Mouse (Mus musculus) embryonic facial prominence, embryonic 15.5 days (tissue): ENCODE data around the gene Exoc3l4. TPM values are rescaled to one million over a fixed set of nuclear protein-coding genes. Genes with fewer than 3 reads are reported as not detected.

Experiments
- ATAC-seq: fragments of 200-750 bp; cut with Nextera tagmentation; 2 replicates; pipeline ENCODE4 v1.8.0; 2017; ENCODE audit warnings: low read depth, moderate TSS enrichment; ENCODE audit not compliant: insufficient number of reproducible peaks, low FRiP score, low TSS enrichment
- H3K27ac ChIP-seq: fragments of 300-500 bp; sonication (generic); replicated peaks from 2 replicates; pipeline ENCODE4 v1.5.1; 2015; ENCODE audit warnings: mild to moderate bottlenecking, inconsistent platforms
- H3K27me3 ChIP-seq: fragments of 300-500 bp; sonication (generic); 2 replicates; pipeline ENCODE4 v1.6.1; 2015; ENCODE audit warnings: inconsistent platforms
- H3K36me3 ChIP-seq: fragments of 300-500 bp; sonication (generic); 2 replicates; pipeline ENCODE4 v1.6.1; 2015; ENCODE audit warnings: mild to moderate bottlenecking, inconsistent platforms
- H3K4me1 ChIP-seq: fragments of 300-500 bp; sonication (generic); 2 replicates; pipeline ENCODE4 v1.6.1; 2015; ENCODE audit warnings: inconsistent platforms
- H3K4me2 ChIP-seq: fragments of 300-500 bp; sonication (generic); replicated peaks from 2 replicates; pipeline ENCODE4 v1.6.1; 2015; ENCODE audit warnings: mild to moderate bottlenecking, inconsistent platforms
- H3K4me3 ChIP-seq: fragments of 300-500 bp; sonication (generic); replicated peaks from 2 replicates; pipeline ENCODE4 v1.5.1; 2015; ENCODE audit warnings: mild to moderate bottlenecking, inconsistent platforms
- H3K9ac ChIP-seq: fragments of 300-500 bp; sonication (generic); 2 replicates; pipeline ENCODE4 v1.6.1; 2015; ENCODE audit warnings: inconsistent platforms
- H3K9me3 ChIP-seq: fragments of 300-500 bp; sonication (generic); replicated peaks from 2 replicates; pipeline ENCODE4 v1.6.1; 2016; ENCODE audit warnings: inconsistent platforms
- WGBS: fragments of 180-500 bp; shearing (Covaris S2); methylation state at CpG from one replicate; pipeline ENCODE4 v1.1.7; 2015; 5-methylcytosine and 5-hydroxymethylcytosine counted together
- polyA plus RNA-seq: library from polyadenylated mRNA; unstranded; fragments of >200 nt; fragmentation: Nextera tagmentation; extraction: Ambion mirVana; gene quantifications from 2 replicates; pipeline ENCODE4 v1.2.1, GENCODE M21; 2015

The Exoc3l4 gene
- polyA plus RNA-seq, 1 experiment from 2014 or later: 11.1 TPM

GRCm38 (mm10) chr12:111445161-111445889, 28.5 kb downstream of the Exoc3l4 start:
- H3K27ac ChIP-seq: no peak overlapping the region
- H3K36me3 ChIP-seq: no peaks in the 10 kb centered on the region
- H3K4me2 ChIP-seq: peak overlapping the region; percentile 48
- no peak overlapping the region for H3K9ac ChIP-seq
- no peak for ATAC-seq
- H3K9me3 ChIP-seq: no peaks in the 10 kb centered on the region
- 5% methylated on average over 52 of the region's 52 CpGs for WGBS
- H3K4me3 ChIP-seq: peak overlapping the region; percentile 27
- peaks cover 61% of the 10 kb centered on the region for H3K4me1 ChIP-seq
- peaks cover 89% of the 10 kb centered on the region for H3K27me3 ChIP-seq

DNA sequence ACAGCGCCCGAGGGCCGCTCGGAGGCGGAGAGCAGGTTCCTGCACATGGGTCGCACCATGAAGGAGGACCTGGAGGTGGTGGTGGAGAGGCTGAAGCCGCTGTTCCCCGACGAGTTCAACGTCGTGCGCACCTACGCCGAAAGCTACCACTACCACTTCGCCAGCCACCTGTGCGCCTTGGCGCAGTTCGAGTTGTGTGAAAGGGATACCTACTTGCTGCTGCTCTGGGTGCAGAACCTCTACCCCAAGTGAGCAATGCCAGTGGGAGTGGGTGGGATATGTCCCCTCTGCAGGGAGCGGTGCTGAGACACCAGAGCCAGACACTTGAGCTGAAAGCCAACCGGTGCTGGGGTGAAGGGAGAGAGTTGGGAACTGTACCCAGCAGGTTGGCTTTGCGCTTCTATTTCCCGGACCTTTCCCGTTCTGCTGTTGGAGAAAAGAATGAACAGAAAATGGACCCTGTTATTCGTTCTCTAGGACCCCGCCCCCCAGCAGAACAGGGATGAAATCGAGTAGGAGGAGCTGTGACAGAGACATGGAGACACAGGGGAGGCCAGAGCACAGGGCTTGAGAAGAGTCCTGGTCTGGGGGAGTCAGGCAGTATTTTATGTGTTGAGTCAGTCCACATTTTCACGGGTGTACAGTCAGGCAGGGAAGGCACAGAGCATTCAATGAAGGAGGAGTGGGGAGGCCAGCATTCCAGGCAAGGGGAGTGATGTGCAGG, 29.2 kb downstream of the Exoc3l4 start:
- ATAC-seq: no peak
- Histone ChIP-seq H3K4me3 (peak overlapping the region; percentile 27), H3K36me3 (no peaks in the 10 kb centered on the region), H3K9me3 (no peaks in the 10 kb centered on the region), H3K4me1 (peaks cover 67% of the 10 kb centered on the region), H3K9ac (no peak overlapping the region), H3K27ac (no peak overlapping the region), H3K27me3 (peaks cover 96% of the 10 kb centered on the region), H3K4me2 (peak overlapping the region; percentile 48)
- WGBS: 7% methylated on average over 27 of the region's 27 CpGs

DNA sequence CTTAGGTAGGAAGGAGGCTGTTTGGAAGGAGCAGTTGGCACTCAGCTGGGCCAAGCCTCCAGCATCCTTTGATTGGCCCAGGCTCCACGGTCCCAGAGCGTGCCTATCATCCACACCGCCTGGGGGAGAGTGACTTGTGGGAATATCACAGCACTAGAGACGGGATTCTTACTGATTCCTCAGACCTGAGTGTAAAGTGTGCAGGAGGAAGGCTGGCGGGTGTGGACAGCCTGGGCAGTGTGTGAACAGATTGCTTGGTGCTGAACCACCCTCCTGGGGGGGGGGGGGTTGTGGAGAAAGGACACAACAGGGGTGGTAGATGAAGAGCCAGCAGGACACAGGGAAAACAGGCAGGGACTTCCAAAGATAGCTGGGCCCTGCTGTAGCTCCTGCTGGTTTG, 29.9 kb downstream of the Exoc3l4 start:
- Histone ChIP-seq H3K27me3 (peaks cover 96% of the 10 kb centered on the region), H3K27ac (no peak overlapping the region), H3K4me3 (no peak overlapping the region), H3K4me2 (no peak overlapping the region), H3K4me1 (peaks cover 64% of the 10 kb centered on the region), H3K36me3 (no peaks in the 10 kb centered on the region), H3K9ac (no peak overlapping the region), H3K9me3 (no peaks in the 10 kb centered on the region)
- WGBS: 43% methylated on average over 5 of the region's 5 CpGs
- no peak for ATAC-seq

- Histone ChIP-seq H3K9me3 (no peaks in the 10 kb centered on the region), H3K4me3 (no peak overlapping the region), H3K27me3 (peaks cover 93% of the 10 kb centered on the region), H3K9ac (no peak overlapping the region), H3K27ac (0 out of 2 replicates have a peak overlapping the region, but pooled peaks have one; percentile 11), H3K36me3 (no peaks in the 10 kb centered on the region), H3K4me2 (no peak overlapping the region), H3K4me1 (peaks cover 58% of the 10 kb centered on the region)
- no peak for ATAC-seq
- WGBS: 27% methylated on average over 9 of the region's 9 CpGs
Measured at GRCm38 (mm10) chr12:111447350-111447749, 30.5 kb downstream of the Exoc3l4 start.

DNA sequence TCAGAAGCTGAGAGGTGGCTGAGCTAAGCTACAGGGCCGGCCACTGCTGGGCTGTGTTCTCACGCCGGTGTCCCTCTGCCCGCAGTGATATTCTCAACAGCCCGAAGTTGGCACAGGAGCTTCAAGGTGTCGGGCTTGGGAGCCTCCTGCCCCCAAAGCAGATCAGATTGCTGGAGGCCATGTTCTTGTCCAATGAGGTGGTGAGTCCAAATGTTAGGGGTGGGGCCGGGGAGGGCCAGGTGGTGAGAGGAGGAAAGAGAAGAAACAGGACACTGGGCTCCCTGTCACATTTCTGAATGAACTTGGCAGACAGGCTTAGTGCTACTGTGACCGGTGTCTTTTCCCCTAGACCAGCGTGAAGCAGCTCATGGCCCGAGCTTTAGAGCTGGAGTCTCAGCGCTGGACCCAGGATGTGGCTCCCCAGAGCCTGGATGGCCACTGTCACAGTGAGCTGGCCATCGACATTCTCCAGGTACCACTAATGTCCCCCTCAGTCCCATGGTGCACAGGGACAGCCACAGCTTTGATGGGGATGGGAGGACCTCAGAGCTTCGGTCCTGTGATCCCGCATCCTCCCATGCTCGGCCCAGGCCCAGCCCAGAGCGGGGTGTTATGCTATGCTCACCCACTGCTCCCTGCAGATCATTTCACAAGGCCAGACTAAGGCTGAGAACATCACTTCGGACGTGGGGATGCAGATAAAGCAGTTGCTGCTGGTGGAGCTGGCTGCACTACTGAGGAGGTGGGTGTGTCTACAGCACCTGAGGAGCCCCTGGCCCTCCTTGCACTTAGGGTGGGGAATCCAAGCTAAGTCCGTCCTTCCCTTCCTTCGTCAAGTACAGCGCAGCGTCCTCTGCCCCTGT, 31.3 kb downstream of the Exoc3l4 start:
- Histone ChIP-seq H3K9ac (no peak overlapping the region), H3K4me1 (peaks cover 50% of the 10 kb centered on the region), H3K4me3 (no peak overlapping the region), H3K27ac (0 out of 2 replicates have a peak overlapping the region, but pooled peaks have one; percentile 11), H3K36me3 (no peaks in the 10 kb centered on the region), H3K9me3 (no peaks in the 10 kb centered on the region), H3K27me3 (peaks cover 88% of the 10 kb centered on the region), H3K4me2 (no peak overlapping the region)
- 22% methylated on average over 22 of the region's 22 CpGs for WGBS
- ATAC-seq: no peak

GRCm38 (mm10) chr12:111448931-111449705, 32.3 kb downstream of the Exoc3l4 start:
- Histone ChIP-seq H3K9ac (no peak overlapping the region), H3K27me3 (peaks cover 81% of the 10 kb centered on the region), H3K36me3 (no peaks in the 10 kb centered on the region), H3K4me1 (peaks cover 48% of the 10 kb centered on the region), H3K4me2 (no peak overlapping the region), H3K4me3 (no peak overlapping the region), H3K9me3 (no peaks in the 10 kb centered on the region), H3K27ac (0 out of 2 replicates have a peak overlapping the region, but pooled peaks have one; percentile 2)
- no peak for ATAC-seq
- WGBS: 14% methylated on average over 13 of the region's 14 CpGs

DNA sequence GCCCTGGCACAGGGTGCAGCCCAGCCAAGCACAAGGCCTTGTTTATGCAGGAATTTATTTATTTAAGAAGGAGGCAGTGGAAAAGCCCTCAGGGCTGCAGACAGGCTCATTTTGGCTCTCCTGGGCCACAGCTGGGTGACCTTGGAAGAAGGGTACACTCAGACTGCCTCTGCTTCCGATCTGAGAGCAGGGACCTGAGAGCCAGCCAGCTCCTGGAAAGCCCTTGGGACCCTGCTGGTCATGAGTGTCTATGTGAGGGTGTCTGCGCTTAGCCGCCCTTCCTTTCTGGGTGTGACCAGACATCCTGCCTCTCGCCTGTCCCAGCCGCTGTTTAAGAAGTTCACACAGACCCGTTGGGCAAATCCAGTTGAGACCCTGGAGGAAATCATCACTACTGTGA, 33.5 kb downstream of the Exoc3l4 start:
- ATAC-seq: no peak
- H3K27ac ChIP-seq: no peak overlapping the region

DNA sequence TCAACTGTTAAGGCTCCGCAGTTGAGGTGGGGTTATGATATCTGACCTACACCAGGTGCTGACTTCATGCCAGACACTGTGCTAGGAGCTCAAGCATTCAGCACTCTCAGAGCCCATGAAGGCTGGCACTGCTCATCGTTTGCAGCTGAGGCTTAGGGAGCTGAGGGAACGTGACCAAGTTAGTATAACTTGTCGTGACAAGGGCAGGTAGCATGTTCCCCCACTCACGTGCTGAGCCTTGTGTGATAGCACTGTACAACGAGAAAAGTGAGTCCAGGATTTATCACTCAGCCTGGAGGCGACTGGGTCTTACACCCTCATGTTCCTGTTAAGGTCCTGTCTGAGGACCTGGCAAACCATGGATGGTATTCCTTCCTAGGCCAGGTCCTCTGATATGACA, 34.7 kb downstream of the Exoc3l4 start:
- Histone ChIP-seq H3K27ac (no peak overlapping the region), H3K9me3 (no peaks in the 10 kb centered on the region), H3K36me3 (no peaks in the 10 kb centered on the region), H3K4me1 (peaks cover 55% of the 10 kb centered on the region), H3K9ac (no peak overlapping the region), H3K4me2 (no peak overlapping the region), H3K4me3 (no peak overlapping the region), H3K27me3 (peaks cover 68% of the 10 kb centered on the region)
- WGBS: 71% methylated on average over 7 of the region's 7 CpGs
- ATAC-seq: no peak

More for the DNA sequence above, 33.5 kb downstream of the Exoc3l4 start:
- H3K4me3 ChIP-seq: no peak overlapping the region
- no peaks in the 10 kb centered on the region for H3K36me3 ChIP-seq
- H3K9me3 ChIP-seq: no peaks in the 10 kb centered on the region
- H3K27me3 ChIP-seq: peaks cover 73% of the 10 kb centered on the region
- 25% methylated on average over 6 of the region's 6 CpGs for WGBS
- no peak overlapping the region for H3K4me2 ChIP-seq
- H3K4me1 ChIP-seq: peaks cover 58% of the 10 kb centered on the region
- H3K9ac ChIP-seq: no peak overlapping the region

GRCm38 (mm10) chr12:111454021-111454420, 37.2 kb downstream of the Exoc3l4 start:
- Histone ChIP-seq H3K4me2 (no peak overlapping the region), H3K36me3 (no peaks in the 10 kb centered on the region), H3K4me1 (peaks cover 41% of the 10 kb centered on the region), H3K4me3 (no peak overlapping the region), H3K9ac (no peak overlapping the region), H3K9me3 (no peaks in the 10 kb centered on the region), H3K27ac (no peak overlapping the region), H3K27me3 (peaks cover 48% of the 10 kb centered on the region)
- 27% methylated on average over 4 of the region's 4 CpGs for WGBS
- ATAC-seq: no peak

GRCm38 (mm10) chr12:111454543-111455280, 37.9 kb downstream of the Exoc3l4 start:
- Histone ChIP-seq H3K27ac (no peak overlapping the region), H3K4me1 (peaks cover 34% of the 10 kb centered on the region), H3K9me3 (no peaks in the 10 kb centered on the region), H3K36me3 (no peaks in the 10 kb centered on the region), H3K9ac (no peak overlapping the region), H3K27me3 (peaks cover 45% of the 10 kb centered on the region), H3K4me2 (no peak overlapping the region), H3K4me3 (no peak overlapping the region)
- 49% methylated on average over 10 of the region's 10 CpGs for WGBS
- no peak for ATAC-seq
